Mouse (Mus musculus): ENCODE results near the gene Chchd6. TPM values are rescaled to one million over a fixed set of nuclear protein-coding genes. Genes with fewer than 3 reads are reported as not detected.

Chchd6 gene
- polyA plus RNA-seq, 1 experiment from 2014 or later, result 63.0 TPM

- DNase-seq (ENCODE audit: low spot score), result no peak
- no peak overlapping the region for H3K9ac ChIP-seq (replicated peaks; ENCODE audit: low read length)
- no peak overlapping the region for H3K27ac ChIP-seq (replicated peaks; ENCODE audit: low read depth, low read length)
- no peaks in the 10 kb centered on the region for H3K36me3 ChIP-seq (replicated peaks; ENCODE audit: control insufficient read depth, insufficient read depth, low read depth, low read length)
- H3K4me3 ChIP-seq (ENCODE audit: low read depth, low read length), result no peak overlapping the region
- peaks cover 6% of the 10 kb centered on the region; the same call in 1 of the 2 replicates for H3K4me1 ChIP-seq (ENCODE audit: control insufficient read depth, insufficient read depth, low read length)
- H3K27me3 ChIP-seq (ENCODE audit: control insufficient read depth, insufficient read depth, low read length), result no peaks in the 10 kb centered on the region
- H3K4me2 ChIP-seq (ENCODE audit: low read depth, low read length), result no peak overlapping the region
- 94% methylated on average over 3 of the region's 3 CpGs for WGBS
- H3K9me3 ChIP-seq (replicated peaks; ENCODE audit: control insufficient read depth, low read length), result no peaks in the 10 kb centered on the region
- no peak for ATAC-seq (replicated peaks; ENCODE audit: insufficient number of reproducible peaks, low FRiP score, low TSS enrichment, low read depth)
Measured at GRCm38 (mm10) chr6:89583170-89583569, 12.3 kb downstream of the Chchd6 start.

DNA sequence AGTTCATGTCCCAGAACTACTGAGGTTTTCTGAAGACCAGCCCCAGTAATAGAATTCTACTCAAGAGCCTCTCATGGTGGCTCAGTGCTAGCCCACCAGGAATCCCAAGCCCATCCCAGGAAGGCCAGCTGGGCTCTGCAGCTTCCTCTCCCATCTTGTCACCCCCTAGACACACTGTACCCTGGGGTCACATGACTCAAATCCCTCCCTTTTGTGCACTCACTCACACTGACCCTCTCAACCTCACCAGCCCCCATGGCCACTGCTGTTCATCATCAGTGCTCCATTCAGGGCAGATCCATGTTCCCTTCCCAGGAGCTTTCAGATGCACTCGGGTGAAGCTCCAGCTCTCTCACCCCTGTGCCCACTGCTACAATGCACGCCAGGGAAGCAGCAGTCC, 20.8 kb downstream of the Chchd6 start:
- no peaks in the 10 kb centered on the region for H3K27me3 ChIP-seq (ENCODE audit: control insufficient read depth, insufficient read depth, low read length)
- no peak overlapping the region for H3K27ac ChIP-seq (replicated peaks; ENCODE audit: low read depth, low read length)
- H3K4me2 ChIP-seq (ENCODE audit: low read depth, low read length), result no peak overlapping the region
- DNase-seq (ENCODE audit: low spot score) (no peak), ATAC-seq (replicated peaks; ENCODE audit: insufficient number of reproducible peaks, low FRiP score, low TSS enrichment, low read depth) (no peak)
- H3K4me1 ChIP-seq (ENCODE audit: control insufficient read depth, insufficient read depth, low read length), result no peaks in the 10 kb centered on the region
- H3K36me3 ChIP-seq (replicated peaks; ENCODE audit: control insufficient read depth, insufficient read depth, low read depth, low read length), result no peaks in the 10 kb centered on the region
- WGBS, result 51% methylated on average over 2 of the region's 2 CpGs
- no peaks in the 10 kb centered on the region for H3K9me3 ChIP-seq (replicated peaks; ENCODE audit: control insufficient read depth, low read length)
- H3K9ac ChIP-seq (replicated peaks; ENCODE audit: low read length), result no peak overlapping the region
- no peak overlapping the region for H3K4me3 ChIP-seq (ENCODE audit: low read depth, low read length)

DNA sequence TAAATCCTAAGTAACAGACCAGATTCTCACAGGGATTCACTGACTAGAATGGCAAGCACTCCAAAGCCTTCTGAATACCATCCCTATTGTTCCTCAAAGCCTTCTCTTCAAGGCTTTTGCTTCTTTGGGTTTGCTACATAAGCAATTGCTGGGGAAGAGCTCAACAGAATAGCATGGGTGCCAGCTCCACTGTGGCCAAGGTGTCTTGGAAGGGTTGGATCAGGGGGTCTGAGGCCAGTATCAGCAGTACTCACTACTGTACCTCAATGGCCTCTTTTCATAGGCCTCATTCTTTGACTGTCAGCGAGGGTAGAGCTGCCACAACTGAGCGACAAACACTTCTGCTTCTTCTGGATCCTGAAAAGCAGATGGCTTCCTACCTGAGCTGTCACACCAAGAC, 21.7 kb downstream of the Chchd6 start:
- ATAC-seq (replicated peaks; ENCODE audit: insufficient number of reproducible peaks, low FRiP score, low TSS enrichment, low read depth) (no peak), DNase-seq (ENCODE audit: low spot score) (no peak)
- H3K27me3 ChIP-seq (ENCODE audit: control insufficient read depth, insufficient read depth, low read length), result no peaks in the 10 kb centered on the region
- H3K36me3 ChIP-seq (replicated peaks; ENCODE audit: control insufficient read depth, insufficient read depth, low read depth, low read length), result no peaks in the 10 kb centered on the region
- H3K9me3 ChIP-seq (replicated peaks; ENCODE audit: control insufficient read depth, low read length), result no peaks in the 10 kb centered on the region
- H3K4me1 ChIP-seq (ENCODE audit: control insufficient read depth, insufficient read depth, low read length), result no peaks in the 10 kb centered on the region
- WGBS, result 100% methylated on average over 2 of the region's 2 CpGs
- H3K4me2 ChIP-seq (ENCODE audit: low read depth, low read length), result no peak overlapping the region
- H3K4me3 ChIP-seq (ENCODE audit: low read depth, low read length), result no peak overlapping the region
- no peak overlapping the region for H3K27ac ChIP-seq (replicated peaks; ENCODE audit: low read depth, low read length)
- H3K9ac ChIP-seq (replicated peaks; ENCODE audit: low read length), result no peak overlapping the region

DNA sequence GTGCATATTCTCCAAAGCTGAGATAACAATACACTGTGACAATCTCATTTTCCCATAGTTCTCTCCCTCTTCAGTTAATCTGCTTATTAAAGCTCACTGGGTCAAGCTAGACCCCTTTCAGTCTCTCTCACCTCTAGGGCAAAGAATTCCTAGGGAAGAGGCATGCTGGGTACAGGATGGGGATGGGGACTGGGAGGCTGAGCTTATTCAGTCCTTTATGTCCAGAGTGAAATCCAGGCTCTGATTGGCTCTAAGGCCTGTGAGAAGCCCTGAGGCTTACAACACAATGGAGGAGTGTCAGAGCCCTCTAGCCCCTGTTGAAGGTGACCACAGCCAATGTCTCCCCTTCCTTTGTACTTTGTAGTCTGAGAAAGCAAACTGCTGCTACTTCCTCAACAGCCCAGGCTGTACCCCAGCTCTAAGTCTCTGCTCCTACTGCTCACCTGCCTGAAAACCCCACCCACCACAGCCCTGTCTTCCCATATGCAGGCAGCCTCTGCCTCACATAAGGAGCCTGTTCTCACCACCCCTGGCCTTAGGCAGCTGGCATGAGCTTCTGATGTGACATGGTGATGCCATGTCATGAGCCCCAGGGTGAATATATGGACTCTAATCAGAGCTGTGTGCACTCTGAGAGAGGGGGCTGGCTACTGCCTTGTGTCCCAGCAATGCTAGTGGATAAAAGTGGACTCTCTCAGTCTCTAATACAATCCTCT, 22.4 kb downstream of the Chchd6 start:
- H3K9me3 ChIP-seq (replicated peaks; ENCODE audit: control insufficient read depth, low read length), result no peaks in the 10 kb centered on the region
- ATAC-seq (replicated peaks; ENCODE audit: insufficient number of reproducible peaks, low FRiP score, low TSS enrichment, low read depth) (no peak), DNase-seq (ENCODE audit: low spot score) (no peak)
- no peaks in the 10 kb centered on the region for H3K36me3 ChIP-seq (replicated peaks; ENCODE audit: control insufficient read depth, insufficient read depth, low read depth, low read length)
- H3K4me3 ChIP-seq (ENCODE audit: low read depth, low read length), result no peak overlapping the region
- no peaks in the 10 kb centered on the region for H3K27me3 ChIP-seq (ENCODE audit: control insufficient read depth, insufficient read depth, low read length)
- no peak overlapping the region for H3K27ac ChIP-seq (replicated peaks; ENCODE audit: low read depth, low read length)
- H3K4me1 ChIP-seq (ENCODE audit: control insufficient read depth, insufficient read depth, low read length), result no peaks in the 10 kb centered on the region
- no peak overlapping the region for H3K4me2 ChIP-seq (ENCODE audit: low read depth, low read length)
- no peak overlapping the region for H3K9ac ChIP-seq (replicated peaks; ENCODE audit: low read length)

DNA sequence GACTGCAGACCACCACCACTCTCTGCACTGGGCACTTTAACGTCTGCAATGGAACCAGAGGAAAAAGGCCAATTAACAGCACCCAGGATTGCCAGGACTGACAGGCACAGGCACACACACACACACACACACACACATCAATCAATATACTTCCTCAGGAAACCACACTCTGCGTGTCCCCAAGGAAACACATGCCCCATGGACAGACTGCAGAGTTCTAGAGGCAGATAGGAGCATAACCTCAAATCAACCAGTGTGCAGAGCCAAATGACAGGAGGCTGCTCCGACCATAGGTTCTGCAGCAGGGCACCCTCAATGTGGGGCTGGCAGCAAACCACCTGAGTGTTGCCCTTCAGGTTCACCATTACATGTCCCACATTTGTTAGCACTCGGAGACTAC, 26.1 kb downstream of the Chchd6 start:
- Histone ChIP-seq H3K4me1 (ENCODE audit: control insufficient read depth, insufficient read depth, low read length) (no peaks in the 10 kb centered on the region), H3K27me3 (ENCODE audit: control insufficient read depth, insufficient read depth, low read length) (no peaks in the 10 kb centered on the region), H3K9ac (replicated peaks; ENCODE audit: low read length) (no peak overlapping the region), H3K36me3 (replicated peaks; ENCODE audit: control insufficient read depth, insufficient read depth, low read depth, low read length) (no peaks in the 10 kb centered on the region), H3K4me2 (ENCODE audit: low read depth, low read length) (no peak overlapping the region), H3K27ac (replicated peaks; ENCODE audit: low read depth, low read length) (no peak overlapping the region), H3K4me3 (ENCODE audit: low read depth, low read length) (no peak overlapping the region), H3K9me3 (replicated peaks; ENCODE audit: control insufficient read depth, low read length) (no peaks in the 10 kb centered on the region)
- DNase-seq (ENCODE audit: low spot score), result no peak
- ATAC-seq (replicated peaks; ENCODE audit: insufficient number of reproducible peaks, low FRiP score, low TSS enrichment, low read depth), result no peak
- WGBS, result 82% methylated on average over 4 of the region's 4 CpGs

GRCm38 (mm10) chr6:89566740-89567139, 28.7 kb downstream of the Chchd6 start:
- Histone ChIP-seq H3K36me3 (replicated peaks; ENCODE audit: control insufficient read depth, insufficient read depth, low read depth, low read length) (no peaks in the 10 kb centered on the region), H3K4me2 (ENCODE audit: low read depth, low read length) (no peak overlapping the region), H3K9ac (replicated peaks; ENCODE audit: low read length) (no peak overlapping the region), H3K27me3 (ENCODE audit: control insufficient read depth, insufficient read depth, low read length) (no peaks in the 10 kb centered on the region), H3K4me1 (ENCODE audit: control insufficient read depth, insufficient read depth, low read length) (no peaks in the 10 kb centered on the region), H3K4me3 (ENCODE audit: low read depth, low read length) (no peak overlapping the region), H3K27ac (replicated peaks; ENCODE audit: low read depth, low read length) (no peak overlapping the region), H3K9me3 (replicated peaks; ENCODE audit: control insufficient read depth, low read length) (no peaks in the 10 kb centered on the region)
- 61% methylated on average over 4 of the region's 4 CpGs for WGBS
- ATAC-seq (replicated peaks; ENCODE audit: insufficient number of reproducible peaks, low FRiP score, low TSS enrichment, low read depth), result no peak
- no peak for DNase-seq (ENCODE audit: low spot score)

DNA sequence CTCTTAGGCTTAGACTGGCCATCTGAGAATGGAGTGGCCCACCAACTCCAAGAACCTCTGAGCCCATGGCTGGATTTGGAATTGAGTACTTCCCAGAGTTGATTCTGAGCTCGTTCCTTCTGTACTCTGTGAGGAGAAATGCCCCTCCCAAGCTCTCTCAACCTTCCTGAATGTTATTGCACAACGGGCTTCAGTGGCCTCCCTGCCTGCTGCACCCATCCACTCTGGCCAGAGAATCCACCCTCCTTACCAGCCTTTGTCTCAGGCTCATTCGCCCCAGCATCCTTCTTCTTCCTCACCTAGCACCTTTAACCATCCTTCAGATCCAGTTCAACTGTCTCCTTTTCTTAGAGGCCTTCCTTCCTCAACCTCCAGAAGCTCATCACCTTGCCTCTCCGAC, 32.1 kb downstream of the Chchd6 start:
- Histone ChIP-seq H3K27ac (replicated peaks; ENCODE audit: low read depth, low read length) (no peak overlapping the region), H3K4me2 (ENCODE audit: low read depth, low read length) (no peak overlapping the region), H3K36me3 (replicated peaks; ENCODE audit: control insufficient read depth, insufficient read depth, low read depth, low read length) (no peaks in the 10 kb centered on the region), H3K4me1 (ENCODE audit: control insufficient read depth, insufficient read depth, low read length) (no peaks in the 10 kb centered on the region), H3K27me3 (ENCODE audit: control insufficient read depth, insufficient read depth, low read length) (no peaks in the 10 kb centered on the region), H3K9ac (replicated peaks; ENCODE audit: low read length) (no peak overlapping the region), H3K4me3 (ENCODE audit: low read depth, low read length) (no peak overlapping the region), H3K9me3 (replicated peaks; ENCODE audit: control insufficient read depth, low read length) (no peaks in the 10 kb centered on the region)
- no peak for ATAC-seq (replicated peaks; ENCODE audit: insufficient number of reproducible peaks, low FRiP score, low TSS enrichment, low read depth)
- no peak for DNase-seq (ENCODE audit: low spot score)
- whole genome bisulfite sequencing, result 81% methylated on average over 4 of the region's 4 CpGs

DNA sequence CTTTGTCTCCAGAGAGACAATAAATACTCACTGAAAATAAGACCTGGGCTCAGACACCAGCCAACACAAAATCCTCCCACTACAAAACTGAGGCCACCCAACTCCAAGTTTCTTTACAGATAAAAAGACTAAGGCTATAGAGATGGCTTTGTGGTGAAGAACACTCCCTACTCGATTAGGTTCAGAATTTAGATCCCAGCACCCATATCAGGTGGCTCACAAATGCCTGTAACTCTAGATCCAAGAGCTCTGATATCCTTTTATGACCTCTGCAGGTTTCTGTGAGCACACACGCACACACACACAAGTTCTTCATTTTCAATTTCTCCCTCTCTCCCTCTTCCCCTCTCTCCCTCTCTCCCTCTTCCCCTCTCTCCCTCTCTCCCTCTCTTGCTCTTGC, 34.6 kb downstream of the Chchd6 start:
- Histone ChIP-seq H3K36me3 (replicated peaks; ENCODE audit: control insufficient read depth, insufficient read depth, low read depth, low read length) (no peaks in the 10 kb centered on the region), H3K27me3 (ENCODE audit: control insufficient read depth, insufficient read depth, low read length) (no peaks in the 10 kb centered on the region), H3K4me3 (ENCODE audit: low read depth, low read length) (no peak overlapping the region), H3K4me2 (ENCODE audit: low read depth, low read length) (no peak overlapping the region), H3K9ac (replicated peaks; ENCODE audit: low read length) (no peak overlapping the region), H3K9me3 (replicated peaks; ENCODE audit: control insufficient read depth, low read length) (no peaks in the 10 kb centered on the region), H3K4me1 (ENCODE audit: control insufficient read depth, insufficient read depth, low read length) (no peaks in the 10 kb centered on the region), H3K27ac (replicated peaks; ENCODE audit: low read depth, low read length) (no peak overlapping the region)
- ATAC-seq (replicated peaks; ENCODE audit: insufficient number of reproducible peaks, low FRiP score, low TSS enrichment, low read depth) (no peak), DNase-seq (ENCODE audit: low spot score) (no peak)
- WGBS, result 57% methylated on average over 2 of the region's 2 CpGs
